Mouse (Mus musculus) neural tube, embryonic 13.5 days (tissue): ENCODE measurements at regions not wholly inside any gene's neighbourhood (a gene's known extent, or its start where the extent isn't known, plus 50 kb on each side); places are given as distances from the start of the nearest gene placed in this dataset.

ENCODE experiments used
- ATAC-seq: fragments of 200-750 bp; cut with Nextera tagmentation; 2 replicates; pipeline ENCODE4 v1.8.0; 2017; ENCODE audit warnings: low read depth, mild to moderate bottlenecking, moderate TSS enrichment, moderate library complexity
- H3K27ac ChIP-seq: fragments of 300-500 bp; sonication (generic); replicated peaks from 2 replicates; pipeline ENCODE4 v1.5.1; 2015; ENCODE audit warnings: moderate library complexity, mild to moderate bottlenecking, inconsistent platforms
- H3K27me3 ChIP-seq: fragments of 300-500 bp; sonication (generic); 2 replicates; pipeline ENCODE4 v1.6.1; 2015; ENCODE audit warnings: mild to moderate bottlenecking, inconsistent platforms
- H3K36me3 ChIP-seq: fragments of 300-500 bp; sonication (generic); 2 replicates; pipeline ENCODE4 v1.6.1; 2015; ENCODE audit warnings: mild to moderate bottlenecking, inconsistent platforms
- H3K4me1 ChIP-seq: fragments of 300-500 bp; sonication (generic); replicated peaks from 2 replicates; pipeline ENCODE4 v1.6.1; 2015; ENCODE audit warnings: inconsistent platforms
- H3K4me2 ChIP-seq: fragments of 300-500 bp; sonication (generic); 2 replicates; pipeline ENCODE4 v1.6.1; 2015; ENCODE audit warnings: inconsistent platforms, mild to moderate bottlenecking, moderate library complexity
- H3K4me3 ChIP-seq: fragments of 300-500 bp; sonication (generic); 2 replicates; pipeline ENCODE4 v1.5.1; 2015; ENCODE audit warnings: mild to moderate bottlenecking, inconsistent platforms
- H3K9ac ChIP-seq: fragments of 300-500 bp; sonication (generic); 2 replicates; pipeline ENCODE4 v1.6.1; 2015; ENCODE audit warnings: moderate library complexity, mild to moderate bottlenecking, inconsistent platforms
- H3K9me3 ChIP-seq: fragments of 300-500 bp; sonication (generic); 2 replicates; pipeline ENCODE4 v1.6.1; 2016; ENCODE audit warnings: inconsistent platforms
- WGBS: fragments of 180-500 bp; shearing (Covaris S2); methylation state at CpG from one replicate; pipeline ENCODE4 v1.1.7; 2015; 5-methylcytosine and 5-hydroxymethylcytosine counted together

GRCm38 (mm10) chr1:89015385-89015784 is 54.8 kb upstream of the Sh3bp4 start:
- H3K4me1 ChIP-seq, result peaks cover 14% of the 10 kb centered on the region
- no peak overlapping the region for H3K27ac ChIP-seq
- WGBS, result 50% methylated on average over 12 of the region's 12 CpGs
- no peak overlapping the region for H3K4me3 ChIP-seq
- no peak for ATAC-seq
- H3K36me3 ChIP-seq, result no peaks in the 10 kb centered on the region
- H3K9me3 ChIP-seq, result no peaks in the 10 kb centered on the region
- H3K4me2 ChIP-seq, result no peak overlapping the region
- no peak overlapping the region for H3K9ac ChIP-seq
- no peaks in the 10 kb centered on the region for H3K27me3 ChIP-seq

GRCm38 (mm10) chr1:89015845-89016244 is 54.4 kb upstream of the Sh3bp4 start:
- Histone ChIP-seq H3K27me3 (no peaks in the 10 kb centered on the region), H3K9ac (no peak overlapping the region), H3K36me3 (no peaks in the 10 kb centered on the region), H3K4me2 (no peak overlapping the region), H3K27ac (no peak overlapping the region), H3K4me1 (peaks cover 14% of the 10 kb centered on the region), H3K4me3 (no peak overlapping the region), H3K9me3 (no peaks in the 10 kb centered on the region)
- no peak for ATAC-seq
- 76% methylated on average over 10 of the region's 10 CpGs for WGBS

- 89% methylated on average over 4 of the region's 4 CpGs for WGBS
- H3K4me1 ChIP-seq, result peaks cover 18% of the 10 kb centered on the region
- no peak overlapping the region for H3K9ac ChIP-seq
- H3K36me3 ChIP-seq, result no peaks in the 10 kb centered on the region
- no peak overlapping the region for H3K4me2 ChIP-seq
- H3K27ac ChIP-seq, result no peak overlapping the region
- no peaks in the 10 kb centered on the region for H3K9me3 ChIP-seq
- H3K27me3 ChIP-seq, result no peaks in the 10 kb centered on the region
- H3K4me3 ChIP-seq, result no peak overlapping the region
- ATAC-seq, result no peak
These were observed 50.3 kb upstream of the Sh3bp4 start for GRCm38 (mm10) chr1:89019778-89020373.
